Mouse (Mus musculus) forebrain, embryonic 15.5 days (tissue): Measurements from ENCODE around the gene Cept1. TPM values are rescaled to one million over a fixed set of nuclear protein-coding genes. Genes with fewer than 3 reads are reported as not detected.
A peak's percentile ranks its signal among the peaks of the same experiment; 100 is the strongest.
"Not testable (repeated sequence)": the region's sequence is repeated elsewhere in the genome, so short reads cannot be mapped to it uniquely, and the experiment has no call there.

Source experiments
- ATAC-seq: fragments of 200-750 bp; cut with Nextera tagmentation; replicated peaks from 2 replicates; pipeline ENCODE4 v1.8.0; 2017; ENCODE audit warnings: mild to moderate bottlenecking, moderate TSS enrichment, moderate library complexity
- H3K27ac ChIP-seq: fragments of 300-500 bp; sonication (generic); replicated peaks from 2 replicates; pipeline ENCODE4 v1.5.1; 2015; ENCODE audit warnings: mild to moderate bottlenecking, inconsistent platforms
- H3K27me3 ChIP-seq: fragments of 300-500 bp; sonication (generic); 2 replicates; pipeline ENCODE4 v1.6.1; 2015; ENCODE audit warnings: inconsistent platforms
- H3K36me3 ChIP-seq: fragments of 300-500 bp; sonication (generic); 2 replicates; pipeline ENCODE4 v1.6.1; 2015; ENCODE audit warnings: mild to moderate bottlenecking, inconsistent platforms
- H3K4me1 ChIP-seq: fragments of 300-500 bp; sonication (generic); 2 replicates; pipeline ENCODE4 v1.6.1; 2015; ENCODE audit warnings: inconsistent platforms
- H3K4me2 ChIP-seq: fragments of 300-500 bp; sonication (generic); replicated peaks from 2 replicates; pipeline ENCODE4 v1.6.1; 2015; ENCODE audit warnings: mild to moderate bottlenecking, inconsistent platforms
- H3K4me3 ChIP-seq: fragments of 300-500 bp; sonication (generic); 2 replicates; pipeline ENCODE4 v1.5.1; 2015; ENCODE audit warnings: mild to moderate bottlenecking, inconsistent platforms
- H3K9ac ChIP-seq: fragments of 300-500 bp; sonication (generic); replicated peaks from 2 replicates; pipeline ENCODE4 v1.6.1; 2015; ENCODE audit warnings: mild to moderate bottlenecking, inconsistent platforms
- H3K9me3 ChIP-seq: fragments of 300-500 bp; sonication (generic); 2 replicates; pipeline ENCODE4 v1.6.1; 2016; ENCODE audit warnings: inconsistent platforms
- WGBS: fragments of 180-500 bp; shearing (Covaris S2); methylation state at CpG from one replicate; pipeline ENCODE4 v1.1.7; 2015; ENCODE audit warnings: mixed read lengths; 5-methylcytosine and 5-hydroxymethylcytosine counted together
- polyA plus RNA-seq: library from polyadenylated mRNA; unstranded; fragments of >200 nt; fragmentation: Nextera tagmentation; extraction: Ambion mirVana; gene quantifications from 2 replicates; pipeline ENCODE4 v1.2.1, GENCODE M21; 2015

Gene Cept1
- 41.3 and 49.9 TPM in 2 replicates for polyA plus RNA-seq

DNA sequence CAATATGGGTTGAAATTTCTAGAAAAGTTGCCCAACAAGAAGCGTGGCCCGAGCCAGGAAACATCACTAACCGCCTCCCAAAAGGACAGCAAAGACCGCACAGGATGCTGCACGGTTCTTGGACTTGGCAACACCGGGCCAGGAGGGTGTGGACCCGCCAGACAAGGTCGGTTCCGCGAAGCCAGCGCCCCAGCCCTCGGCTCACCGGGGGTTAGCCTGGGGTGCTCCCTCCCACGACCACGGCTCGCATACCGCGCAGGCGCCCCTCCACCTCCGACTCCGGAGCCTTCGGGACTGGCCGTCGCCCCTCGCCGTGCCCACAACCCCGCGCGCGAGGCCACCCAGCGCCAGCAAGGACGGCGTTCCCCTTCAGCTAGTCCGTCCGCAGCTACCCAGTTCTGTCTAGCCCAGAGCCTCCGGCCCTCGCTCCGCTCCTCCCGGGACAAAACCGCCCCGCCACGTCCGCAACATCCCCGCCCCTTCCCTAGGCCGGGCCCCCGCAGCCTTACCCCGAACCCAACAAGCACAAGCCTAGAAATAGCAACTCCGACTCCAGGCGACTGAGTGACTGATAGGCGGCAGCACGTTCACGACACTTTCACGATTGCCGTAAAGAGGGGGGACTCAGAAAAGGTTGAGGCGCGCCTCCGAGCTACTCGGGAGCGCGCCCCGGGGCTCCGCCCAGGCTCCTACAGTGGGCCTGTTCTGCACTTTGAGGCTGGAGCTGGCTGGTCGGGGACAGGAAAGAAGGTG, at the start of gene Cept1, which contains the start of gene Dram2:
Gene Cept1, minus strand, starts transcription at position 632 of the 753 bp plus-strand sequence.
Gene Dram2, plus strand, starts transcription at position 628 of the 753 bp plus-strand sequence.
- Histone ChIP-seq H3K9me3 (no peaks in the 10 kb centered on the region), H3K27ac (peak within 1 kb of the TSS; percentile 92), H3K36me3 (no peaks in the 10 kb centered on the region), H3K4me3 (peak within 1 kb of the TSS; percentile 88), H3K4me1 (peaks cover 27% of the 10 kb centered on the region), H3K9ac (peak within 1 kb of the TSS; percentile 89), H3K27me3 (no peaks in the 10 kb centered on the region), H3K4me2 (peak within 1 kb of the TSS; percentile 66)
- WGBS: under 1% methylated on average over 62 of the region's 63 CpGs
- ATAC-seq: peak; percentile 98

DNA sequence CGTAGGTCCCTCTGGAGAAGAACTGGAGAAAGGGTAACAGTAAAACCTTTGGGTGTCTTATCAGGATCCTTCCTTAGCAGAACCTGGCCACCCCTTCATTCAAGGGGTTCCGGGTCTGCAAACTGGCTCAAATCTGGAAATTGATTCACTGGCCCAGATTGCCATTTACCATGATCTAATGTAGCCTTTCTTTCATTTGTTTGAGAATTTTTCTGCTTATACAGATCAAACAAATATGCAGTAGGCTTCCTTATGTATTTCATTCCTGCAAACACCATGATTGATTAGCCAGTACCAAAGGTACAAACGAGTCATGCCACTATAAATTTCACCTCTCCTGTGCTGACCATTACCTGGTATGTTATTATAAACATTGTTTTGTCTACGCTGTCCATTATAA, 46.0 kb upstream of the Cept1 start:
- H3K4me3 ChIP-seq, H3K27ac ChIP-seq, H3K9me3 ChIP-seq, H3K4me1 ChIP-seq, H3K9ac ChIP-seq, ATAC-seq, H3K36me3 ChIP-seq, H3K27me3 ChIP-seq, H3K4me2 ChIP-seq: not testable (repeated sequence)
- WGBS: 87% methylated on average over 4 of the region's 4 CpGs

DNA sequence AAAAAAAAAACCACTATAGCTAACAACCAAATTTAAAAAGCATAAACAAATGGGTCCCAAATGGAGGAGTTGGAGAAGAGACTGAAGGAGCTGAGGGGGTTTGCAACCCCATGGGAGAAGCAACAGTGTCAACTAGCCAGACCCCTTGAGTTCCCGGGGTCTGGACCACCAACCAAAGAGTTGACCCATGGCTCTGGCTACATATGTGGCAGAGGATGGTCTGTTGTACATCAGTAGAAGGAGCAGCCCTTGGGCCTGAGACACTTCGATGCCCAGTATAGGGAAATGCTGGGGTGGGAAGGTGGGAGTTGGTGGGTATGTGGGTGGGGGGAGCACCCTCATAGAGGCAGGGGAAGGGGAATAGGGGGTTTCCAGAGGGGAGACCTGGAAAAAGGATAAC, 31.7 kb upstream of the Cept1 start:
- H3K27me3 ChIP-seq: no peaks in the 10 kb centered on the region
- no peak overlapping the region for H3K4me2 ChIP-seq
- ATAC-seq: no peak
- no peak overlapping the region for H3K27ac ChIP-seq
- H3K4me1 ChIP-seq: no peaks in the 10 kb centered on the region
- H3K9ac ChIP-seq: no peak overlapping the region
- no peaks in the 10 kb centered on the region for H3K36me3 ChIP-seq
- WGBS: 91% methylated on average over 2 of the region's 2 CpGs
- no peaks in the 10 kb centered on the region for H3K9me3 ChIP-seq
- H3K4me3 ChIP-seq: no peak overlapping the region

DNA sequence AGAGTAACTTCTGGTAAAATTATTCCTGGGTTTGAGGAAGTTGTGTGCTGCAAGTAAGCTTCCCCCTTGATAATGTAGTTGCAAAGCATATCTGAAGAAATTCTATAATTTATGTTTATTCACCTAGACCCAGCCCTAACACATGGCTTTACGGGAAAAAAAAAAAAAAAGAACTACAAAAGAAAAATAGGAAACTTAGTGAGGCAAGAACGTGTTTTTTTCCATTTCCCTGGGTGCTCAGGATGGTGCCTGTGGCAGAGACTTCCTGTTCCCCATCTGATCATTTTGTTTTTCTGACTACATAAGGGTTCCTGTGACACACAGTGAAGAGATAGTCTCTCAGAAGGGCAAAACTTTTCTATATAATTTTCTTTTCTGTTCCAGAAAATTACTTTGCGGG, 25.6 kb upstream of the Cept1 start:
- H3K4me3 ChIP-seq: no peak overlapping the region
- H3K27ac ChIP-seq: no peak overlapping the region
- H3K36me3 ChIP-seq: peaks cover 21% of the 10 kb centered on the region
- H3K27me3 ChIP-seq: no peaks in the 10 kb centered on the region
- H3K4me2 ChIP-seq: no peak overlapping the region
- WGBS: 81% methylated on average over 3 of the region's 3 CpGs
- H3K4me1 ChIP-seq: no peaks in the 10 kb centered on the region
- no peaks in the 10 kb centered on the region for H3K9me3 ChIP-seq
- H3K9ac ChIP-seq: no peak overlapping the region
- no peak for ATAC-seq

DNA sequence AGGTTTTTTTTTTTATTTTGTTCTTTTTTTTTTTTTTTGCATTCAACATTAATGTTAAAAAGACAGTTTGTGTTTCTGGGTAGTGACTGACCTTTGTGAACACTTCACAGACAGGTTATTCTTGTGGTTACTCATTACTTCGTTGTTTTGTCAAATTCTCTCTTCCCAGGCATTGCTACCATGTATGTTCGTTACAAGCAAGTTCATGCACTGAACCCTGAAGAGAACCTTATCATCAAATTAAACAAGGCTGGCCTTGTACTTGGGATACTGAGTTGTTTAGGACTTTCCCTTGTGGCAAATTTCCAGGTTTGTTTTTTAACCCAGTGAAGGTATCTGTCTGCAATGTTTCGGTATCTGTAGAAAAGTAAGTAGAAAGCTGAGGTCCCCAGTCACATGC, 18.3 kb upstream of the Cept1 start:
- no peak for ATAC-seq
- no peak overlapping the region for H3K4me2 ChIP-seq
- 94% methylated on average over 3 of the region's 3 CpGs for WGBS
- H3K9me3 ChIP-seq: no peaks in the 10 kb centered on the region
- no peaks in the 10 kb centered on the region for H3K27me3 ChIP-seq
- H3K36me3 ChIP-seq: peaks cover 19% of the 10 kb centered on the region
- no peak overlapping the region for H3K27ac ChIP-seq
- no peak overlapping the region for H3K4me3 ChIP-seq
- H3K4me1 ChIP-seq: no peaks in the 10 kb centered on the region
- no peak overlapping the region for H3K9ac ChIP-seq

DNA sequence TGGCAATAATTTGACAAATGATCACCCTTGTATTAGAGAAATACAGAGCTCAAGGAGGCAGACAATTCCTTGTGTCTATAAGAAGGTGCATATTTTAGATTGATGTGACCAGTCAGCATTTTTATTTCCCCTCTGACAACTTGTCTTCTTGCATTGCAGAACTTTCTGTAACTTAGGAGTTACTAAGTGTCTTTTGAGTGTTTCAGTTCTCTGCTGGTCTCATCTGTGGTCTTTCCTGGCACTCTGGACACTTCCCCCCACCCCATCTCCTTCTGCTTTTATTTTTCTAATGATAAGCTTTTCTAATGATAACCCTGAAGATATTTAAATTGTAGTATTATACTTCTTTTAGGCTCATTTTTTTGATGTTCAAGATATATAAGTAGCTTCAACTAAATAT, 10.7 kb upstream of the Cept1 start:
- ATAC-seq: no peak
- Histone ChIP-seq H3K27ac (no peak overlapping the region), H3K4me3 (no peak overlapping the region), H3K9ac (no peak overlapping the region), H3K4me1 (no peaks in the 10 kb centered on the region), H3K9me3 (no peaks in the 10 kb centered on the region), H3K4me2 (no peak overlapping the region), H3K27me3 (no peaks in the 10 kb centered on the region), H3K36me3 (peaks cover 25% of the 10 kb centered on the region)

DNA sequence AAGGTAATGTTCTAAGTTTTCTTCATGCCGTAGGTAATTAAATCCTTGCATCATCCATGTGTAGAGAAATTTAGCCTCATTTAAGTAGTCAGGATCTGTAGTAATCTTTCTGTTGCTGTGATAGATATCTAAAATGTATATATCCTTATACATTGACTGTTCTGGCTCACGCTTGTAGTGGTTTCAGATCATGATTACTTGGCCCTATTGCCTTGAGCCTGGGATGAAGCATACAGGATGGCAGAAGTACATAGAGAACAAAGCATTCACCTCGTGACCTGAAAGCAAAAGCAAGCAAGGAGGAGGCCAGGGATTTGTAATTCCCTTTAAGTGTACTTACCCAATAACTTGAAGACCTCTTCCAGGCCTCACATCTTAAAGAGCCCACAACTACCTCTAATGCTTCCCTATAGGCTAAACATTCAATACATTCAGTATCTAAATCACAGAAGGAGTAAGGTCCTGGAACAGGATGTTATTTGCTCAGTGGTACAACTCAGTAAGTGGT, 8.2 kb upstream of the Cept1 start:
- no peak for ATAC-seq
- WGBS: 92% methylated on average over 3 of the region's 3 CpGs

DNA sequence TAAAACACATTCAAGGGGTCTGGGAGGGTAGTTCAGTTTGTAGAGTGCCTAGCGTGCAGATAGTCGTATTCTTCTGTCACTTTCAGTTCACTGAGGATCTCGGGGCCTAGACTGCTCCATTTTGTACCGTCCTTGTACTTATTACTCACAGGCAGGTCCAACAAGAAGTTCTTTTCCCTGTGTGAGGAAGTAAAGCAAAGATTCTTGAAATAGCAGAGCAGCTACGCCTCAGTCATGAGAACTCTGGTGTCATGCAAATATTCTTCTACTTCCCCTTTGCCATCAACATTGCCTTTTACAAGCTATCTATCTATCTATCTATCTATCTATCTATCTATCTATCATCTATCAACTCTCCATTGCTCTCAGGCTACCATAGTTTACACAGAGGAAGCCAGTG, 5.8 kb upstream of the Cept1 start:
- H3K36me3 ChIP-seq: peaks cover 23% of the 10 kb centered on the region
- WGBS: 93% methylated on average over 5 of the region's 5 CpGs
- H3K9ac ChIP-seq: no peak overlapping the region
- no peak overlapping the region for H3K4me3 ChIP-seq
- no peaks in the 10 kb centered on the region for H3K27me3 ChIP-seq
- H3K27ac ChIP-seq: no peak overlapping the region
- H3K4me1 ChIP-seq: peaks cover 15% of the 10 kb centered on the region
- H3K9me3 ChIP-seq: no peaks in the 10 kb centered on the region
- ATAC-seq: no peak
- no peak overlapping the region for H3K4me2 ChIP-seq

More for the DNA sequence above, 8.2 kb upstream of the Cept1 start:
- H3K36me3 ChIP-seq: peaks cover 26% of the 10 kb centered on the region
- H3K4me2 ChIP-seq: no peak overlapping the region
- H3K4me1 ChIP-seq: peaks cover 3% of the 10 kb centered on the region; the same call in 1 of the 2 replicates
- no peak overlapping the region for H3K27ac ChIP-seq
- no peaks in the 10 kb centered on the region for H3K27me3 ChIP-seq
- H3K9me3 ChIP-seq: no peaks in the 10 kb centered on the region
- H3K9ac ChIP-seq: no peak overlapping the region
- H3K4me3 ChIP-seq: no peak overlapping the region

DNA sequence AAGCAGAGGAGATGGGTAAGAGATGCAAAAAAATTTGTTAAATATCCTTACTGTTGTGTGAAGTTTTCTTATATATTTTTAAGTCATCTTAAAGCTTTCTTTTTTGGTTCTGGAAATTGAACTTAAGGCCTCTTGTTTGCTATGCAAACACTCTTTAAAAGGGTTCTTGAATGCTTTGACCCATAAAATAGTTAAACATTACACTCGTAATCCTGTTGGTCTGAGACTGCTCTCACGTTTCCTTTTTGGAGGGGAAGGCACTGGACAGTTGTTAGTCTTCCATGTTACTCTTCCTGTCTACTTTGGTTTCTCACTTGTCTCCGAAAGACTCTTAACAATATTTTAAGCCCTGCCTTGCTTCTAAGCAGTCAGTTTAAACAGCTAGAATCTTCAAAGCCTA, 1.4 kb upstream of the Cept1 start:
- Histone ChIP-seq H3K4me2 (peak overlapping the region; percentile 66), H3K4me1 (peaks cover 27% of the 10 kb centered on the region), H3K36me3 (peaks cover 7% of the 10 kb centered on the region; the same call in 1 of the 2 replicates), H3K9me3 (no peaks in the 10 kb centered on the region), H3K27ac (no peak overlapping the region), H3K27me3 (no peaks in the 10 kb centered on the region), H3K4me3 (no peak overlapping the region), H3K9ac (0 out of 2 replicates have a peak overlapping the region, but pooled peaks have one; percentile 15)
- 52% methylated on average over 3 of the region's 3 CpGs for WGBS
- ATAC-seq: no peak

DNA sequence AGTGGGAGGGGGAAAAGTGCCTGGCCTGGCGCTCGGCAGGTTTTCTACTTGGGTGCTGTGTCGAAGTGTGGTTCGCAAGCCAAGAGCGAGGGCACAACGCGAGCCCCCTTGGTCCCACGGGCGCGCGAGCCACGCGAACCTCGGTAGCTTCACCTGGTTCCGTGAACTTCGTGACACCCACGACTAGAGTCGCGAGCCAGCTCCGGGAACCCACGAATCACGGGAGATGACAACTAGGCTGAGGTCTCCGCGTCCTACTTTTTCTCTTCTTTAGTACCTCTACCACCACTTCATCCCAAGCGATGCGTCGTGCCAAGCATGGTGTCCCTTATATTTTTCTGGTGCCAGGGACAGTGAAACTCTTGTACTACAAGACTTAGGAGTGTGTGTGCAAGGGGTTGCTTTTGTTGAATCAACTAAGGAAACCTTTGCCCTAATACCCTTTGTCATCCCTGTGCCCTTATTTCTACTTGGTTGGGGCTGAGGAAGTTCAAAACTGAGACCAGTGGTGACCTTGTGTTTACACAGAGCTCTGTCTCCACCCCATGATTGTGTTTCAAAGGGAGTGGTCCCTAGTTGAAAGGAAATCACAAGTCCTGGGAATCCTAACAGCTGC, 430 bp upstream of the Cept1 start:
- Histone ChIP-seq H3K4me2 (peak overlapping the region; percentile 66), H3K9ac (peak overlapping the region; percentile 89), H3K4me3 (peak overlapping the region; percentile 88), H3K4me1 (peaks cover 27% of the 10 kb centered on the region), H3K27ac (peak overlapping the region; percentile 92), H3K27me3 (no peaks in the 10 kb centered on the region), H3K36me3 (no peaks in the 10 kb centered on the region), H3K9me3 (no peaks in the 10 kb centered on the region)
- under 1% methylated on average over 27 of the region's 27 CpGs for WGBS
- no peak; the same call in none of the 2 replicates for ATAC-seq

DNA sequence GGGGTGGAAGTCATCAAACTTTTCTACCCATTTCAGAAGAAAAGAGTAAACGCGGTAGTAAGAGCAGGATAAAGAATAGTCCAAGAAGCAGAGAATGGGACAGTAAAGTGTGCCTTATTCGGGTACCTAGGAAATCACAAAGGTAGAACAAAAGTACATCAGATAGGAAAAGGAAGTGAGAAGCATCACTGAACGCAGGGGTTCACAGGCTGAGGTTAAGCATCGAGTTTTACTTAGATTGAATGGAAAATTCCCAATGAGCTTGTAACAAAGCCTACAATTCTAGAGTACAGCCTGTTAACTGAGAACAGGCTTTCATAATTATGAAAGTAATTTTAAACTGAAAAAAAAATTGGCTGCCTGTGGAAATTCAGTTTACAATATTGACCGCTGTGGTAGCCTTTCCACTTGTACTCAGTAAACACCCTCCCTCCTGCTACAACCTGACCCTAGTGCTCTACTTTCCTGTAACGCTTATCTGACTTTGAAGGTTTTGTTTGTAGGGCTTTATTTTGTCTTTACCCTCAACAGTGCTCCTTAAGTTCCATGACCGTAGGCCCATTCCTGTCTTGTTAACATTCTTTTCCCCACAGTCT, 2.8 kb downstream of the Cept1 start:
- H3K4me3 ChIP-seq: no peak overlapping the region
- no peaks in the 10 kb centered on the region for H3K9me3 ChIP-seq
- no peak for ATAC-seq
- peaks cover 22% of the 10 kb centered on the region for H3K4me1 ChIP-seq
- no peak overlapping the region for H3K27ac ChIP-seq
- no peaks in the 10 kb centered on the region for H3K36me3 ChIP-seq
- H3K27me3 ChIP-seq: no peaks in the 10 kb centered on the region
- WGBS: 94% methylated on average over 8 of the region's 8 CpGs
- no peak overlapping the region for H3K4me2 ChIP-seq
- H3K9ac ChIP-seq: no peak overlapping the region

DNA sequence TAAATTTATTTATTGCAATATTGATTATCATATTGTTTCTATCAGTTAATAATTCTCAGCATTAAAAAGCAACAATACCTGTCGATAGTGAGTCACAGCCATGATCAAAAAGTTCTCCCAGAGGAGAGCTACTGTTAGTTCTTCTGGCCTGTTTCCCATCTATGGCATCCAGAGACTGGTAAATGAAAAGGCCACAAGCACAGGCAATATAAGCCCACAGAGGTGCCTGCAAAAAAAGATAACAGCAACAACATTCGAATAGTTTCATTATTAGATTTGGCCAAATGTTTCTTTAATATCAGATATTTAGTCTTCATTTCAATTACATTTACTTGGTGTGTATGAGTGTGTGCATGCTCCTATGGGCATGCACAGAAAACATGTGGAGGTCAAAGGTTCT, 14.3 kb downstream of the Cept1 start:
- Histone ChIP-seq H3K4me3 (no peak overlapping the region), H3K9me3 (no peaks in the 10 kb centered on the region), H3K27ac (no peak overlapping the region), H3K4me1 (no peaks in the 10 kb centered on the region), H3K4me2 (no peak overlapping the region), H3K9ac (no peak overlapping the region), H3K27me3 (no peaks in the 10 kb centered on the region), H3K36me3 (peaks cover 19% of the 10 kb centered on the region)
- ATAC-seq: no peak
- whole genome bisulfite sequencing: 92% methylated on average over 2 of the region's 2 CpGs
